Mouse (Mus musculus): ENCODE data around the gene Syt8. TPM values are rescaled to one million over a fixed set of nuclear protein-coding genes. Genes with fewer than 3 reads are reported as not detected.

Syt8 gene
- polyA plus RNA-seq, 1 experiment from 2014 or later, result 0.35 TPM

Other genes starting within 250 kb of the Syt8 start
- not detected in 2 replicates for gene Gm10153, start 244.5 kb upstream of the Syt8 start, polyA plus RNA-seq (2016; fragmentation: Nextera tagmentation; extraction: Ambion mirVana)
- gene Krtap5-3, start 233.5 kb upstream of the Syt8 start, polyA plus RNA-seq (2016; fragmentation: Nextera tagmentation; extraction: Ambion mirVana), result not detected in 2 replicates
- gene Gm7579, start 223.0 kb upstream of the Syt8 start, polyA plus RNA-seq (2016; fragmentation: Nextera tagmentation; extraction: Ambion mirVana), result not detected in 2 replicates
- gene Krtap5-5, start 204.9 kb upstream of the Syt8 start, polyA plus RNA-seq (2016; fragmentation: Nextera tagmentation; extraction: Ambion mirVana), result not detected in 2 replicates
- not detected in 2 replicates for gene Gm40460, start 193.8 kb upstream of the Syt8 start, polyA plus RNA-seq (2016; fragmentation: Nextera tagmentation; extraction: Ambion mirVana)
- not detected in 2 replicates for gene Gm2431, start 176.5 kb upstream of the Syt8 start, polyA plus RNA-seq (2016; fragmentation: Nextera tagmentation; extraction: Ambion mirVana)
- gene Gm4559, start 160.5 kb upstream of the Syt8 start, polyA plus RNA-seq (2016; fragmentation: Nextera tagmentation; extraction: Ambion mirVana), result not detected in 2 replicates
- gene Krtap5-1, start 137.7 kb upstream of the Syt8 start, polyA plus RNA-seq (2016; fragmentation: Nextera tagmentation; extraction: Ambion mirVana), result not detected in 2 replicates
- not detected in 2 replicates for gene Krtap5-4, start 131.3 kb upstream of the Syt8 start, polyA plus RNA-seq (2016; fragmentation: Nextera tagmentation; extraction: Ambion mirVana)
- gene Ifitm10, start 61.1 kb upstream of the Syt8 start, polyA plus RNA-seq (2016; fragmentation: Nextera tagmentation; extraction: Ambion mirVana), result 2.3 and 2.9 TPM in 2 replicates
- gene Gm49369, start 52.2 kb upstream of the Syt8 start, polyA plus RNA-seq (2016; fragmentation: Nextera tagmentation; extraction: Ambion mirVana), result 0.67 TPM in 1 of 2 replicates, not detected in the other
- 208 and 210 TPM in 2 replicates for gene Ctsd, start 46.8 kb upstream of the Syt8 start, polyA plus RNA-seq (2016; fragmentation: Nextera tagmentation; extraction: Ambion mirVana)
- gene Tnni2, start 7.0 kb downstream of the Syt8 start, polyA plus RNA-seq (2016; fragmentation: Nextera tagmentation; extraction: Ambion mirVana), result 7.1 and 9.6 TPM in 2 replicates
- gene Lsp1, start 26.0 kb downstream of the Syt8 start, polyA plus RNA-seq (2016; fragmentation: Nextera tagmentation; extraction: Ambion mirVana), result 24.5 and 24.7 TPM in 2 replicates
- gene Tnnt3, start 64.0 kb downstream of the Syt8 start, polyA plus RNA-seq (2016; fragmentation: Nextera tagmentation; extraction: Ambion mirVana), result 4.6 and 6.9 TPM in 2 replicates
- 19.8 and 32.6 TPM in 2 replicates for gene Mrpl23, start 97.8 kb downstream of the Syt8 start, polyA plus RNA-seq (2016; fragmentation: Nextera tagmentation; extraction: Ambion mirVana)
- 701 and 722 TPM in 2 replicates for gene Igf2, start 232.0 kb downstream of the Syt8 start, polyA plus RNA-seq (2016; fragmentation: Nextera tagmentation; extraction: Ambion mirVana)
- 0.04 TPM in 1 of 2 replicates, not detected in the other for gene Gm49394, start 235.1 kb downstream of the Syt8 start, polyA plus RNA-seq (2016; fragmentation: Nextera tagmentation; extraction: Ambion mirVana)